Comparison of ENCODE assay signal across 23 mouse cellular contexts in the genomic region with DNA sequence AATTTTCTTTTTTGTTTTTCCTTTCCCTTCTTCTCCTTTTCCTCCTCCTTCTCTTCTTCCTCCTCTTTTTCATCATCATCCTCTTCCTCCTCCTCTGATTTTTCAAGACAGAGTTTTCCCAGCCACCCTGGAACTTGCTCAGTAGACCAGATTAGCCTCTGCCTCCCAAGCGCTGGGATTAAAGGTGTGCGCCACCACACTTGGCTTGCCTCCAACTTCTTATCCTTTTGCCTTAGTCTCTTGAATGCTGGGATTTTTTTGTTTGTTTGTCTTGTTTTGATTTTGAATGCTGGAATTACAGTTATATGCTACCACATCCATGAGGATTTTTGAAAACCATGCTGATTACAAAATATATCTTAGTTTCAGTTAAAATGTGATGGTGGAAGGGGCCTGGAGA. TPM values are rescaled to one million over a fixed set of nuclear protein-coding genes. Genes with fewer than 3 reads are reported as not detected.
DNase-seq lines count a peak whose midpoint lies in the region; ATAC-seq and TF ChIP-seq lines count a peak whose summit lies in the region.
"Had no signal": no experiment of that assay in that cellular context is flagged by ENCODE, and none has a peak within 500 bp of the region (broad histone marks: within the 10 kb centered on the region; RNA-seq: fewer than 3 reads in every experiment).

No protein-coding gene starts in this region.

- no peak for TF ChIP-seq CTCF in MEL (IDR thresholded peaks at IDR 0.05 in 2 of 3, conservative IDR thresholded peaks at IDR 0.05 in 1 of 3; ENCODE audit: control insufficient read depth in 1 of 3, insufficient read depth in 1 of 3, low read depth in 2 of 3, low read length in 3 of 3, poor library complexity in 1 of 3, severe bottlenecking in 1 of 3)
- no peak for TF ChIP-seq CTCF in kidney, postnatal 0 days (IDR thresholded peaks at IDR 0.05; ENCODE audit: low read depth)

- H3K9ac ChIP-seq in kidney, embryonic 16.5 days (replicated peaks; ENCODE audit: low read length) = no peak overlapping the region
- no peak overlapping the region for H3K9ac ChIP-seq in MEL (ENCODE audit: control insufficient read depth, low read depth, low read length, poor library complexity, severe bottlenecking)
- H3K9ac ChIP-seq in kidney, postnatal 0 days (ENCODE audit: low read depth, low read length) = no peak overlapping the region
- H3K9ac ChIP-seq: forebrain, embryonic 13.5 days; heart, embryonic 13.5 days; hindbrain, embryonic 13.5 days; limb, embryonic 12.5 days; liver, embryonic 13.5 days had no signal

- DNase-seq in heart, adult 11 months = peak; percentile 70
- DNase-seq in heart, adult 9 months (ENCODE audit: low spot score in 2 of 2) = no peak
- DNase-seq in kidney, adult 11 months = no peak
- DNase-seq in MEL (ENCODE audit: low read depth, low spot score) = no peak
- DNase-seq in kidney, postnatal 0 days (ENCODE audit: low spot score) = no peak
- no peak for DNase-seq in cerebellum, adult 11 months
- DNase-seq in layer of hippocampus, adult 18-20 months (ENCODE audit: low spot score in 2 of 2) = no peak
- DNase-seq: adrenal gland, adult 2 months; cerebellum, adult 2 months; cerebellum, postnatal 25 days; gastrocnemius, postnatal 10 days; layer of hippocampus, postnatal 36 days; liver, embryonic 13.5 days; lung, adult 2 months; lung, postnatal 14 days had no signal

- H3K4me3 ChIP-seq in kidney, embryonic 16.5 days (ENCODE audit: low read length) = no peak overlapping the region
- H3K4me3 ChIP-seq in MEL (ENCODE audit: control insufficient read depth in 1 of 2, insufficient read depth in 1 of 2, low read depth in 2 of 2, low read length in 2 of 2) = no peak overlapping the region
- no peak overlapping the region for H3K4me3 ChIP-seq in kidney, postnatal 0 days (replicated peaks; ENCODE audit: low read depth, low read length)
- H3K4me3 ChIP-seq: forebrain, embryonic 13.5 days; heart, embryonic 13.5 days; hindbrain, embryonic 13.5 days; limb, embryonic 12.5 days; liver, embryonic 13.5 days had no signal

- peaks cover 47% of the 10 kb centered on the region for H3K4me1 ChIP-seq in kidney, embryonic 16.5 days (ENCODE audit: insufficient read depth, low read length)
- peaks cover 3 to 11% of the 10 kb centered on the region in 2 experiments; a peak in 3 of 4 replicates for H3K4me1 ChIP-seq in MEL (ENCODE audit: control insufficient read depth in 1 of 2, insufficient read depth in 2 of 2, low read length in 2 of 2)
- H3K4me1 ChIP-seq in kidney, postnatal 0 days (replicated peaks; ENCODE audit: insufficient read depth, low read length) = peaks cover 17% of the 10 kb centered on the region

- no peak overlapping the region for H3K4me2 ChIP-seq in kidney, embryonic 16.5 days (replicated peaks; ENCODE audit: low read depth, low read length)
- H3K4me2 ChIP-seq in kidney, postnatal 0 days (ENCODE audit: low read length) = no peak overlapping the region
- H3K4me2 ChIP-seq: forebrain, embryonic 13.5 days; heart, embryonic 13.5 days; hindbrain, embryonic 13.5 days; limb, embryonic 12.5 days; liver, embryonic 13.5 days; midbrain, embryonic 11.5 days had no signal

- H3K9me3 ChIP-seq in kidney, embryonic 16.5 days (ENCODE audit: low read length) = no peaks in the 10 kb centered on the region
- no peaks in the 10 kb centered on the region for H3K9me3 ChIP-seq in MEL (replicated peaks; ENCODE audit: insufficient read depth, low read length)
- no peaks in the 10 kb centered on the region for H3K9me3 ChIP-seq in kidney, postnatal 0 days (replicated peaks; ENCODE audit: low read length)
- H3K9me3 ChIP-seq: forebrain, embryonic 13.5 days; heart, embryonic 13.5 days; hindbrain, embryonic 13.5 days; limb, embryonic 12.5 days; liver, embryonic 13.5 days had no signal

- WGBS in kidney, embryonic 16.5 days = 82% methylated on average over 2 of the region's 2 CpGs
- 78% methylated on average over 2 of the region's 2 CpGs for WGBS in kidney, postnatal 0 days

- peak overlapping the region; percentile 92 for H3K27ac ChIP-seq in kidney, embryonic 16.5 days (ENCODE audit: low read length)
- no peak overlapping the region for H3K27ac ChIP-seq in MEL (ENCODE audit: control insufficient read depth, low read depth, low read length)
- H3K27ac ChIP-seq in kidney, postnatal 0 days = peak overlapping the region; percentile 93
- H3K27ac ChIP-seq: forebrain, embryonic 13.5 days; heart, embryonic 13.5 days; hindbrain, embryonic 13.5 days; liver, embryonic 13.5 days had no signal

- no peak for TF ChIP-seq RAD21 in MEL (IDR thresholded peaks at IDR 0.05; ENCODE audit: low read depth, low read length)

- no peak for ATAC-seq in kidney, embryonic 16.5 days (ENCODE audit: low FRiP score, low TSS enrichment)
- no peak for ATAC-seq in kidney, postnatal 0 days (replicated peaks; ENCODE audit: low FRiP score, low read depth)
- ATAC-seq: CD4-positive, CD25-positive, alpha-beta regulatory T cell, adult 4 months; forebrain, embryonic 13.5 days; Patski had no signal

- H3K27me3 ChIP-seq in kidney, embryonic 16.5 days (ENCODE audit: insufficient read depth, low read length) = no peaks in the 10 kb centered on the region
- no peaks in the 10 kb centered on the region for H3K27me3 ChIP-seq in MEL (ENCODE audit: control insufficient read depth in 1 of 2, insufficient read depth in 2 of 2, low read length in 2 of 2)
- H3K27me3 ChIP-seq in kidney, postnatal 0 days (ENCODE audit: insufficient read depth, low read length) = no peaks in the 10 kb centered on the region
- H3K27me3 ChIP-seq: forebrain, embryonic 13.5 days; heart, embryonic 13.5 days; hindbrain, embryonic 13.5 days; limb, embryonic 12.5 days; liver, embryonic 13.5 days; Patski had no signal

- no peak for TF ChIP-seq EP300 in MEL (IDR thresholded peaks at IDR 0.05; ENCODE audit: low read depth in 1 of 2, low read length in 2 of 2)

- TF ChIP-seq POLR2A in MEL (IDR thresholded peaks at IDR 0.05; ENCODE audit: control insufficient read depth in 1 of 2, insufficient read depth in 1 of 2, low read depth in 1 of 2, low read length in 2 of 2, poor library complexity in 1 of 2) = no peak

- H3K36me3 ChIP-seq in kidney, embryonic 16.5 days (ENCODE audit: insufficient read depth, low read length) = no peaks in the 10 kb centered on the region
- H3K36me3 ChIP-seq in MEL (ENCODE audit: control insufficient read depth in 1 of 2, insufficient read depth in 2 of 2, low read length in 2 of 2) = peaks cover 0 to 5% of the 10 kb centered on the region in 2 experiments; a peak in 2 of 4 replicates
- H3K36me3 ChIP-seq in kidney, postnatal 0 days (ENCODE audit: insufficient read depth, low read length) = no peaks in the 10 kb centered on the region
- H3K36me3 ChIP-seq: heart, embryonic 13.5 days; hindbrain, embryonic 13.5 days; limb, embryonic 12.5 days; liver, embryonic 13.5 days had no signal

- H3K79me2 ChIP-seq in MEL (ENCODE audit: control insufficient read depth, insufficient read depth, low read length, poor library complexity) = no peaks in the 10 kb centered on the region

TF ChIP-seq in MEL, 35 proteins besides CTCF, POLR2A, EP300 and RAD21:
- TF ChIP-seq RCOR1 (IDR thresholded peaks at IDR 0.05; ENCODE audit: low read depth, low read length) = peak; percentile 51; the same call in 1 of the 2 replicates
- TF ChIP-seq MYB (IDR thresholded peaks at IDR 0.05; ENCODE audit: low read depth, low read length) = no peak

RNA-seq across cellular contexts. Expression of a gene that starts 26.4 kb away (rescaled TPM):
- polyA plus RNA-seq in kidney, embryonic 16.5 days (2015; fragmentation: Nextera tagmentation; extraction: Ambion mirVana) = 366 and 377 TPM in 2 replicates
- total RNA-seq in MEL (2012; rRNA removed) = 48.8 and 56.2 TPM in 2 replicates
- 10 to 100 TPM; 57.0 to 90.9 TPM for polyA plus RNA-seq in MEL (2012; ENCODE audit: insufficient read depth in 1 of 2, insufficient read length in 2 of 2, low read depth in 1 of 2, low replicate concordance in 2 of 2, missing spikeins in 1 of 2)
- polyA plus RNA-seq in kidney, postnatal 0 days (2015; fragmentation: Nextera tagmentation; extraction: Ambion mirVana) = 265 and 274 TPM in 2 replicates
- total RNA-seq in layer of hippocampus, adult 18-20 months (2021) = 10 to 100 TPM; 78.1 to 80.3 TPM
